Mouse (Mus musculus): Measurements from ENCODE around the gene Rcl1.

Rcl1 gene

DNA sequence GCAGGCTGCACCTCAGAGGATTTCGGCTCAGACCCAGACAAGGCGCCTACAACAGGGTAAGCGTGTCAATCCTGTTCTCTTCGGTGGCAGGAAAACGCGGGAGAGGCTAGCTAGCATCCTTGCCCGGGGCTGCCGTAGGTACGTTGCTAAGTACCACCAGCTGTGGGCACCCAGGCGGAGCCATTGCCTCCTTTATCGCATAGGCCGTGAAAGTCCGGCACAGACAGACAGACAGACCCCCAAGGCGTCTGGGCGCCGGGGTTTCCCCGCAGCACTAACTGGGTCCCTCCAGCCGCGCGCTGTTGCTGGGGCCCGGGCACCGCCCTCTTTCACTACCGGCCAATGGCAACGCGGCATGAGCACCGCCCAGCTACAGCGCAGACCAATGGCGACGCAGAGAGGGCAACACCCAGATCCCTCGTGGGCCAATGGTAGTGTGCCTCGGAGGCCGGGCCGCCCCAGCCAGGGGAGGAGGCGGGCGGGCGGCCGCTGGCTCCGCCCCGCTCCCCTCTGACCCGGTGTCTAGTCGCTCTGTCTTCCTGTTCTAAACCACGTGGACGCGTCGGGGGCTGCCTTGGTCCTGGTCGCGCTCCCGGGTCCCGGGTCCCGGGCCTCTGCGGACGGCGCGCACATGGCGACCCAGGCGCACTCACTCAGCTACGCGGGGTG lies at the start of gene Rcl1:
TSS of gene Rcl1 (plus strand) at position 502 of the 669 bp plus-strand sequence.
- peak; percentile 94 to 97 for DNase-seq

DNA sequence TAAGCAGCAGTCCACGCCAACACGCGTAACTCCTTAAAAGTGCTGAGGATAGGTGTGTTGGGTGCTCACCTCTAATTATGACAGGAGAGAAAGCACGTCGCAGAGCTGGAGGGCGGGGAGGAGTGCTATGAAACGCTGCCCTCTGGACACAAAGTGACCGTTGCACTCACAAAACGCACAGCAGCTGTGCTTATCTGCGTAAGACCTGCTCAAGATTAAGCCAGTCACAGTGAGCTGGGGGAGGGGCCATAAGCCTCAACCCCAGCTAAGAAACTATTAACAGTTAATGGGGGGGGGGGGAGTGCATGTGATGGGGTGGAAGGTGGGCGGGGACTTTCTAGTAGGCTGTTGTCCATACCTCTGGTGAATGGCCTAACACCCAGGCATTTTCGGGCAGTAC lies 48.4 kb upstream of the Rcl1 start:
- no peak for DNase-seq

DNA sequence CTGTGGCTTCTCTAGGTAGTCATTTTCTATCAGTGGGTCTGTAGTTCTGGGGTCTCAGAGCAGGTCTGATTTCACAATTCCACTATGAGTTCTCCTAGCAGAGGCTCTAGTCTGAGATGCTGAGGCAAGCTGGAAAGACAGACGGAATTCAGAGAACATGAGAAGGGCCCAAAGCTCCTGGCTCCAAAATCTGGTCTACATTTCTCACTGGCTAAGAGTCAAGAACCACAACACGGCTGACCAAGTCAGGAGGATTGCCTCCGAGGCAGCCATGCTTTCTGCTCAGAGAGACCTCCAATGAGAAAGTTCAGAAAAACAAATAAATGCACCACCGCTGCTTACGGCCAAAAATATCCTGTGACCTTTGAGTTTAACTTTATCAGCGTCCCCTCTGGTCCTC lies 46.6 kb upstream of the Rcl1 start:
- DNase-seq: no peak

DNA sequence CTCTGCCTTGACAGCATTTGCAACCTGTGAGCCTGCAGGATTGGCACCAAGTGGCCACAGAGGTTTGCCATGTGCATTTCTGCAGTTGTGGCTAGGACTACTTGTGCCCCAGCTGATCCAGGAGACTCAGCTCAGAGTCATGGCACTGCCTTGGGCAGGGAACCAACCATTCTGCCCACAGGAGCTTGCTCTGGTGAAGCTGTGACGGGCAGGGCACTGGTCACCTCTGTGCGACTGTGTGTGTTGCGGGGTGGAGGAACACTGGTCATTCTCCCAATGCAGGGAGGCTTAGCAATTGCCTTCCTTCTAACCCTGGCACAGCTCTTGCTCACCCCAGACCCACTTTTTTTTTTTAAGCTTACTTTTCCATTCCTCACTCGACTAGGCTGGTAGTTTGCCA lies 45.7 kb upstream of the Rcl1 start:
- DNase-seq: no peak

DNA sequence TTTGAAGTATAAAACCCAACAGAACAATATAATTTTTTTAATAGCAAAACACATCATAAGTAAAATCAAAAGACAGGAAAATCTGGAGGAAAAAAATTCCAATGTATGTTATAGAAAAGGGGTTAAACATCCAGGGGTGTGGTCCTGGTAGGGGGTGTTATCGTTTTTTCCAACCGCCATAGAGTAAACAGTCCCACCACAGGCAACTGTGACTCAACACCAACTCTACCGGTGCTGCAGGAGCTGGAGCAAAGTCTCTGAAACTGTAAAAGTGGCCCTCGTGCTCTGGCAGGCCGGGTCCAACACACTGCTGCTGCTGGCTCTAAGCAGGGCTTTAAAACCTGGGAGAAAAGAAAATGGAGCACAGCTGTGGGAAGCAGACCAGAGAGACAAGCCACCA lies 42.4 kb upstream of the Rcl1 start:
- DNase-seq: no peak

DNA sequence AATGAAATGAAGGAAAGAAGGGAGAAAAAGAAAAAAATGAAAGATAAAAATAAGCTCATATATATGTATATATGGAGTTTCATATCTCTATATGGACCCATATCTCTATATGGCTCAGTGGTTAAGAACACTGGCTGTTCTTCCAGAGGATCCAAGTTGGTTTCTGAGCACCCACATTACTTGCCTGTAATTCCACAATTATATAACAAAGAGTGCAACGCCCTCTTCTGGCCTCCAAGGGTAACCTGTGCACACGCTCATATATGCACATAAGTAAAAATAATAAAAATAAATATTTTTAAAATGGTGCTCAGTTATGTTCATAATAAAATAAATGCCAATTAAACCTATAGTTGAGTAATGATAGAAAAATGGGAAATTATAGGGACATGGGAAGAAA lies 41.5 kb upstream of the Rcl1 start:
- no peak for DNase-seq

DNA sequence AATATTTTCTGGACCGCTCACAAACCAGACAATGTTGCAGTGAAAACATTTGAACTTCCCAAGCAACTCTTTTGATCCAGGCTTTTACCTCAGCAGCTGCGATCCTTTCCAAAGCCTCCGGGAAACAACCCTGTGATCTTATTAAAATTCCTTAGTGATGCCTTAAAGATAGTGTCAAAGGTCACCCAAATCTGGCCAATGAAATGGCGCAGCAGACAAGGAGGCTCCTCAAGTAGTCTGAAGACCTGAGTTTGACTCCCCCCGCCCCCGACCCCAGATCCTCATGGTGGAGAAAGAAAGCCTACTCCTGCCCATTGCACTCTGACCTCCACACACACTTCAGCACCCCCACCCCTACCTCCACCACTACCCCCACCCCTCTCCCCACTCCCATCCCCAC lies 40.9 kb upstream of the Rcl1 start:
- DNase-seq: no peak

DNA sequence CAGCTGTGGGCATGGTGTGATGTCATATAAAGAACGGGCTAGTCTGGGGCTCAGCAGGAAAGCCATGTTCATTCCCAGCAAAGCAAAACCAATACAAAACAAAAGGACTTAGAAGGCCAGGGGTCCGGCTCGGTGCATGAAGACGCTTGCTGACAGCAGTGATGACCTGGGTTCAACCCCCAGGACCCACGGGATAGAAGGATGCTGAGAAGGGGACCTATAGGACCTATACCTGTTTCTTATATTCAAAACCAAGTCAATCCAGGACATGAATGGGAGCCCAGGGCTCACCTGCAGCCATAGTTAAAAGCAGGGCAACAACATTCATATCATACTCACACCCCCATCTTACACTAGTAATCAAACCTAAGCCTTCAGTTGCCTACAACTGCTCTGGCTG lies 38.2 kb upstream of the Rcl1 start:
- no peak for DNase-seq

DNA sequence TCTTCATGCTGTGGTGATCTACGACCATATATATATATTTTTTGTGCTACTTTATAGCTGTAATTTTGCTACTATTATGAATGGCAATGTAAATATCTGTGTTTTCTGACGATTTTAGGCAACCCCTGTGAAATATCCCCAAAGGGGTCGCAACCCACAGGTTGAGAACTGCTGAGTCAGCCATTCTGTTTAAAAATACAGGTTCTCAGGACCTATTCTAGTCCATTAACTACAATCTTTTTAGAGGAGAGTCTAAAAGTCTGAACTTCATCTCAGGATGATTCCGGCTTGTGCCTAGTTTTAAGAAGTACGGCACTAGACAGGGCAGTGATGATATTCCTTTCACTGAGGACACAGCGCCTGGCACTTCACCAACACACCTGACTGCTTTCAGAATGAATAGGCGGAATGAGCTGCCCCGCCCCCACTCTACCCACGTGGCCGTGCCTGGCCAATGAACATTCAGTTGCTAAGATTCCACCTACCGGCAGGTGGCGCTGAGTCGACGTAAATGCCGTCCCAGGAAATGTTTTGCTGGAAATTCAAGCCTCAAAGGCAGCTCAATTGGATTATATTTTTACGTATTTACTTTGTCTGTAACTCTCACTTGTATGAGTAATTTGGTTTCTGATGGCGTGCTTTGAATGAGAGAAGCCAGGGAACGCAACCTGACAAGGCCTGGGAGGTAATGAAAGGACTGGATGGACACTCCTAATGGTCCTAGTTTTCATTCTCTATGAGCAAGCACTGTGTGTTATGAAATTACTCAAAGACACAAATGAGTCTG lies 37.4 kb upstream of the Rcl1 start:
- DNase-seq: peak; percentile 89 to 94

DNA sequence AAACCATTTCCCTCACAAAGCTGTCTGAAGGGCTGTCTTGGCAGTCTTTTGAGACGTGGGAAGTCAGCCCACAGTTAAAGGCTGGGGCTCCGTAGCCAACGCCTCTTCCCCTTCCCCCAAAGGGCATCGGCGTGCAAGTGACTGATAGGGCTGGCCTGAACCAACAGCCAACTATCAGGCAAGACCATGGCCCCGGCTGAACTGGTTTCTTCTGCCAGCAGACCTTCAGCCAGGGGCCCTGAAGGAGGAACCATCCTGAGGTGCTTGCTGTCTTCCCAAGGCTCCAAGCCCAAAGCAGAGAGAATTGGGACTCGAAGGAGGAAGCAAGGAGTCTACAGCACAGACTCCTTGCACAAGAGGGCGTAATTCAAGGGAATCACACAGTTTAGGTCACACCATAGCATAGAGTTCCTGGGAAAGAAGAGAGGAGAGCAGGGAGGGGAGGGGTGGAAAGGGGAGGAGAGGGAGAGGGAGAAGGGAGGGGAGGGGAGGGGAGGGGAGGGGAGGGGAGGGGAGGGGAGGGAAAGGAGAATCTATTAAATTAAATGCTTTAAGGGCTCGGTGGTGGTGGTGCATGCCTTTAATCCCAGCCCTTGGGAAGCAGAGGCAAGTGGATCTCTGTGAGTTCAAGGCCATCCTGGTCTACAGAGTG lies 36.6 kb upstream of the Rcl1 start:
- DNase-seq: no peak

DNA sequence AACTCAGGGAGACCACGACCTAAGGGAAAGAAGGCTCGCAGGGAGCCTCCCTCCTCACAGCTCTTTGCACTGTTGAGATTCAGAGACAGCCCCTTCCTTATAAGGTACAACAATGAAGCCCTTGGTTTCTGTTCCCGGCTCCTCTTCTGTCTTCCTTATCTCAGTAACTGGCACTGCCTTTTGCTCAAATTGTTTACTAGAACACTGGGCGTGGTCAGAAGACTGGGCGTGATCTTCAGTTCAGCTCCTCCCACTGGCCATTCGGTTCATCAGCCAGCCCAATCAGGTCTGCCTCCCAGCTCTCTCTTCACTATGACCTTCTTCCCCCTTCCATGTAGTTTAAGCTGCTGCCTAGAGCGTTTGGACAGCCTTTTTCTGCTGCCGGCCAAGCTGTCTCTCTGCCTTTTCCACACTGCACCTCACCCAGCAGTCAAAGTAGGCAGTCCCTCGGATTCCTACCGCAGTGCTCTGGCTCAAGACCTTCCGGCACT lies 34.1 kb upstream of the Rcl1 start:
- peak; percentile 40 to 52 for DNase-seq

DNA sequence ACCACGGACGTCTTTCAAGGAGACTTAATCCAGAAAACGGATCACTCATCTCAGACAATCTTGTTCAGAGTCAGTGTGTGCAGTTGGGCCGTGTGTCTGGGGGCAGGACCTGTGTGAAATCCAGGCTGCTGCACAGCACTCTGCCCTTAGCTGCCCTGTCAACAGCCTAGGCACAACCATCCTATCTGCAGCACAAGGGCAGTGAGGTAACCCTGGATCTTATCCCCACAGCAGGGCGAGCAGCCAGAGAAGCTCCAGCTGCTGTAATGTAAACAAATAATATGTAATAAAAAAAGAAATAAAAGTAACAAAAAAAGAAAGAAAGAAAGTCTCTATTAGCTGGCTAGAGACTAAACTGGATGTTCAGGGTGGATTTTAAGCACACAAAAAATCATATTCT lies 32.0 kb upstream of the Rcl1 start:
- DNase-seq: no peak

DNA sequence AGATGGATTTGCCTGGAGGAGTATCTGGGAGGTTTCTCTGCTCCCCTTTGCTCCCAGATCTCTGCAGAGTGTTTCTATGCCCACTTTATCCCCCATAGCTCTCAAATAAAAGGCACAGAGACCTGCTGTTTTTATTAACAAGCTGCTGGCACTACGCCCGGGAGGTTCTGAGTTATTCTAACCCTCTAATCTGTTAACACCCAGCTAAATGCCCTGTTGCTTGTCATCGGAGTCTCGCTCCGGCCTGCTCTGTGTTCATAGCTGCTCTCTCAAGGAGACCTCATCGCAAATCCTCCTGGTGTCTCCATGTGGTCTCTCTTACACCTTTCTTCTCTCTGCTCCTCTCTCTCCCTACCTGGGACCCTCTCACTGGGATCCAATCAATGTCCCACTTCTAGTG lies 26.4 kb upstream of the Rcl1 start:
- DNase-seq: no peak

DNA sequence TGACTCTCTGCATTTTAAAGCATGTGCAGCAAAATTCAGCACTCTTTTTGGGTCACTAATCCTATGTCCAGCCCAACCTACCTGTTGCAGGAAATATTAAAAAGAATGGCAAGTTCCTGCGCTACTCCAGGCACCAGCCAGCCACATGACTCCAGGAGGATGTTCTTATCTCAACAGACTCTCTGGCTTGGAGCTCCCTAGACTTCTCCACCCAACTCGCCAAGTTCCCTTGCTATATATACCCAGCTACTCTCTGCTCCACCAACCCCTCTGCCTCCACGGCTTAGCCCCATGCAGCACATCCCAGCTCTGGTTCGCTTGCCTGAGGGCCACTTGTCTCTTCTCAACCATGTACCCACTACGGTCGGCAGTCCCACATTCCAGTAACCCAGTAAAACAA lies 12.5 kb upstream of the Rcl1 start:
- DNase-seq: no peak

DNA sequence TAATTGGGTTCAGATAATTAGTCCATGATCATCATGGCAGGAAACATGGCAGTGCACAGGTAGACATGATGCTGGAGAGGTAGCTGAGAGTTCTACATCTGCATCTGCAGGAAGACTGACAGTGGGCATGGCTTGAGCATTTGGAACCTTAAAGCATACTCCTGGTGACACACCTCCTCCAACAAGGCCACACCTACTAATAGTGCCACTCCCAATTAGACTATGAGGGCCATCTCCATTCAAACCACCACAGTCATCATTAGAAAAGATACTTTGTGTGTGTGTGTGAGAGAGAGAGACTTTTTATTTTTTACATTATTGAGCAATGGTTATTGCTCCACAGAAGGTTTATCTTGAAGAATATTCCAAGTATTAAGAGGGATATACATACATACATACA lies 9.0 kb upstream of the Rcl1 start:
- no peak for DNase-seq

DNA sequence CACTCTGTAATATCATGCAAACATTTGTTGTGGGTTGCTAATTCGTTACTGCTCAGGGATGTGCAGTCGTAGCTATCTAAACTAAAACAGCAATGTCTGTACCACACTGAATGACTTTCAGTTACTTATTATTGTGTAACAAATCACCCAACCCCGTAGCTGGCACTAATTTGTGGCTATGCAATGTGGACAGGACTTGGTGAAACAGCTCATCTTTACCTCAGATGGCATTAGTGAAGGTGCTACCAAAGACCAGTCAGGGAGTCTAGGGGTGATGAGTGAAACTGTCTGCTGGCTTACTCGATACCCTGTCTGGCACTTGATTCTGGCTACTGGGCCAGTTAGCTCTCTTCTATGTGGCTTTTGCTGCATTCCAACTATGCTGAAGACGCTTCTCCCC lies 2.1 kb upstream of the Rcl1 start:
- no peak for DNase-seq

DNA sequence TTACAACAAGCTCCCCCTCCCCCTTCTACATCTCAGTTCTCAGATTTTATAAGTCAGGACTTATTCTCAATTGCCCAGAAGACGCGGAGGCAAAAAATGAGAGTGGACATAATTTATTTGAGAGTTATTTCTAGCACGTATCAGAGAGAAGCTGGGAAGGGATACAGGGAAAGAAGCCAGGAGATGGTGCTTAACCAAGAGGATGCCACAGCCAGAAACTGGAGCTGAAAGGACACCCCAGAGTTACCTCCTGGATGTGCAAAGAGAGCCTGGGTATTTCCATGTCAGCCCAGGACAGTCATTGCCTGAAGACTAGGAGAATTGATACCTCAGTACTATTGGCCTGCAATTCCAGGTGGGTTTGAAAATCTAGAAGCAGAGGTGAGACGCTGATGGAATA lies 1.6 kb upstream of the Rcl1 start:
- DNase-seq: peak in 1 of 2 experiments; percentile 15

DNA sequence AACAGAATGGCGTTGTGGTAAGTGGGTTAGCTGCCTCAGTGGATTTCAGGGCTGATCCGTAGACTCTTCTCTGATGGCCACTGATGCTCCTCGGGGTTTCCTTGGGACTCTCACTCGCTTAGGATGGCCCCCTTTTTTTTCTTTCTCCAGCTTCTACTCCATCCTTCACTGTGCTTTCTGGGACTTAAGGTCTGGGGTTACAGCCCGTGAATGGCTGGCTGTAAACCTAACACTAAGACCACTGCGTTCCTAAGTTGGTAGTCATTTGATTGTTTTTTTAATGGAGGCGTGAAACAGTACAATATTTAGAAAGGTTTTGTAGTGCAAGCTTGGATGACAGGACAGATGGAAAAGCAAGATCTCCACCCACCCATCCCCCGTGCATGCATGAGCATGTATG lies 914 bp upstream of the Rcl1 start:
- DNase-seq: peak in 1 of 2 experiments; percentile 17

DNA sequence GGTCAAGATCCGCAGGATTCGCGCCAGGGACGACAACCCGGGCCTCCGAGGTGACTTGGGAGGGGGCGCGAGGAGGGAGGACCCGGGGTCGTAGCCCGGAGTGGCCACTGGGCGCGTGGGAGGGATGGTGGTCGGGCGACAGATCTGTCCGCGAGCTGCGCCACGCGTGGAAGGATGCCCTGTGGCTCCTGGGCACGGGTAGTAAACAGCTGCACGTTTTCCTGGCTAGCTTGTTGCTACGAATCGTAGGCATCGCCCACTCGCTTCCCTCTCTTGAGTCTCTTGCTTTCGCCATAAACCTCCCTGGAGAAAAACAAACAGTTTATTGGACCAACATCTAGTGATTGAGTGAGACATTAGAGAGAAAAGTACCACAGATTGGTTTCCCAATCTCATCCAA lies 416 bp downstream of the Rcl1 start:
- no peak for DNase-seq

DNA sequence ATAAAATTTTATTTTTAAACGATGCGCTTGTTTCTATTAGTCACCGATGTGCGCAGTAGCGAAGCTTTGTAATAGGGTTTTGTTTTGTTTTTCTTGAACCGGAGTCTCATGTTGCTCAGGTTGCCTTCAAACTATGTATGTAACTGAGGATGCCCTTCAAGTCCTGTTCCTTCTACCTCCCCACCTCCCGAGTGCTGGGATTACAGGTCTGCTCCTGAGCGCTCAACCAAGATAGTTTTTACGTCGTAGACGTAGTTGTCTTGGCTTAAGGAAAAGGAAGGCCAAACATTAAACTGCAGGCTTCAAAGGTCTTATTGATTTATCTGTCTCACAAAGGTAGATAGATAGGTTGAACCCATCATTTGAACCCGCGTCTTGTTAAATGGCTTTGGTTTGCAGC lies 923 bp downstream of the Rcl1 start:
- no peak for DNase-seq

DNA sequence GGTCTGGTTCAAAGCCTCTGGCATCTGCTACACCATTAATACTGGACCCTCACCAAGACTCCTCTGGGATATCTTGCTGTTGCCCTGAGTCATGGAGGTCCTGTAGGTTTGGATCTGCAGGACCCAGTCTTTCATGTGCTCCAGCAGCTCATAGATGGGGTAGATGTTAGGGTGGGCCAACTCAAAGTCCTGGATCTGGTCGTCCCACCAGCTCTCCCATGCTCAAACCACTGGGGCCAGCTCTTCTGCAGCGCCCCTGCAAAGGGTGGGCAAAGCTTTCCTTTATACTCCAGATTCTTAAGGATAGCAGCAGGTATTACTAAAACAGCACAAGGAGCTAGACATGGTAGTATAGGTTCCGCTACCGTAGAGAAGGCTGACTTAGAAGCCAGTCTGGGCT lies 4.6 kb downstream of the Rcl1 start:
- DNase-seq: no peak

DNA sequence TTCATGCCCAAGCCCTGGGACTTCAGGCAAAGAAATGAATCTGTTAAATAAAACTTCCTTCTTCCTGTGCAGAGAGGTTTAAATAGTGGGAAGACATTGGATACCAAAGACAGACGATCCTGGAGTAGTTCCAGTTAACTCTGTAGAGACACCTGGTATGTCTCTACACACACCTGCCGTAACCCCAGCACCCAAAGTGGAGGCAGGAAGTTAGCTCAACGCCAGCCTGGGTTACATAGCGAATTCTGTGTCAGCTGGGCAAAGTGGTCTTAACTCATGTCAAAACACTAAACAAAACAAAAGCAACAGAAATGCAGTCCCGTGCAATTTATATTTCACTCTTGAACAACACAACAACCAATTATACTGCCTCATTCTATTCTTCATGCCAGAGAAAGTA lies 5.1 kb downstream of the Rcl1 start:
- no peak for DNase-seq

DNA sequence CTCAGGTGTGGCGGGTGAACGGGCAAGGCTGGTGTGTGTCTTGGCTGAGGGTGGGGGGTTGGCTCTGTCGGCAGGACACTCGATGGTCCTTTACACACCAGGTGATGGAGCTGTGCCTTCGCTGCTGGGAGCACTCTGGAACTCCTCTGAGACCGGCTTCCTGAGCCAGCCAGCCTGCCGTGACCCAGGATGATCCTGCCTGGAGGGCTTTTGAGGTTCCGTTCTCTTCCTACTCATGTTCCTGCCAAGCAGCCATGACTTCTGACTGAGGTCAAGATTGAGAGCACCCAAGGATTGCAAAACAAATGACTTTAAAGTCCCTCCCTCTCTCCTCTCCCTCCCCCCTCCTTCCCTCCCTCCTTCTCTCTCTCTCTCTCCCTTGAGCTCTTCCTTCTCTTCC lies 11.5 kb downstream of the Rcl1 start:
- DNase-seq: no peak

Measured in cerebellum, adult 18-20 months (tissue).